In genomic region chr17:58870795-58871194, GRCm38 (mm10) we compare ENCODE assay signal across 11 mouse cellular contexts.
A peak's percentile ranks its signal among the peaks of the same experiment; 100 is the strongest.
DNase-seq lines count a peak whose midpoint lies in the region; ATAC-seq and TF ChIP-seq lines count a peak whose summit lies in the region.
"Had no signal": no experiment of that assay in that cellular context is flagged by ENCODE, and none has a peak within 500 bp of the region (broad histone marks: within the 10 kb centered on the region; RNA-seq: fewer than 3 reads in every experiment).

No protein-coding gene starts in this region.

- H3K4me2 ChIP-seq in hindbrain, embryonic 14.5 days (replicated peaks), result no peak overlapping the region
- H3K4me2 ChIP-seq: stomach, embryonic 15.5 days had no signal

- no peaks in the 10 kb centered on the region for H3K27me3 ChIP-seq in hindbrain, embryonic 14.5 days (ENCODE audit: control insufficient read depth, insufficient read depth, low read length)
- H3K27me3 ChIP-seq: stomach, embryonic 15.5 days had no signal

- peak; percentile 13; the same call in 1 of the 2 replicates for TF ChIP-seq CTCF in gastrocnemius, adult 2 months (IDR thresholded peaks at IDR 0.05)

- no peaks in the 10 kb centered on the region for H3K36me3 ChIP-seq in hindbrain, embryonic 14.5 days (replicated peaks; ENCODE audit: control insufficient read depth, insufficient read depth)
- H3K36me3 ChIP-seq: stomach, embryonic 15.5 days had no signal

- intact Hi-C loops in gastrocnemius, adult 2 months (cut with DNase I), result no loop called here

- no peak for DNase-seq in gastrocnemius, adult 2 months
- DNase-seq in gastrocnemius, adult 18-20 months (ENCODE audit: low spot score), result no peak
- peak; percentile 43 for DNase-seq in retina, embryonic 14.5 days (ENCODE audit: low spot score)
- DNase-seq in retina, postnatal 1 day, result no peak
- DNase-seq in hindbrain, embryonic 14.5 days (ENCODE audit: low spot score), result peak; percentile 69
- no peak for DNase-seq in testis, postnatal 10 days (ENCODE audit: low spot score)
- DNase-seq in kidney, postnatal 25 days, result no peak
- DNase-seq in spleen, adult 18-20 months, result no peak
- DNase-seq: adrenal gland, postnatal 10 days; kidney, postnatal 36 days had no signal

- H3K4me3 ChIP-seq in gastrocnemius, adult 2 months, result no peak overlapping the region
- H3K4me3 ChIP-seq in hindbrain, embryonic 14.5 days (replicated peaks; ENCODE audit: low read length), result no peak overlapping the region
- H3K4me3 ChIP-seq: stomach, embryonic 15.5 days had no signal

- no peak overlapping the region for H3K27ac ChIP-seq in gastrocnemius, adult 2 months
- no peak overlapping the region for H3K27ac ChIP-seq in hindbrain, embryonic 14.5 days
- H3K27ac ChIP-seq: stomach, embryonic 15.5 days had no signal

- H3K9me3 ChIP-seq in hindbrain, embryonic 14.5 days (ENCODE audit: control insufficient read depth, low read length), result no peaks in the 10 kb centered on the region
- H3K9me3 ChIP-seq: stomach, embryonic 15.5 days had no signal

- H3K4me1 ChIP-seq in hindbrain, embryonic 14.5 days (replicated peaks; ENCODE audit: control insufficient read depth, insufficient read depth, low read length), result no peaks in the 10 kb centered on the region
- H3K4me1 ChIP-seq: stomach, embryonic 15.5 days had no signal

- ATAC-seq in hindbrain, embryonic 14.5 days (ENCODE audit: low FRiP score), result peak; percentile 59

- no peak overlapping the region for H3K9ac ChIP-seq in hindbrain, embryonic 14.5 days
- H3K9ac ChIP-seq: stomach, embryonic 15.5 days had no signal

Comparison
In these comparisons a context has a peak if more than half of its experiments do, and no peak if none do; other contexts are left out.
1. DNase-seq: peak in retina, embryonic 14.5 days (single experiment) and hindbrain, embryonic 14.5 days (single experiment); none in gastrocnemius, adult 2 months (single experiment), gastrocnemius, adult 18-20 months (single experiment), retina, postnatal 1 day (single experiment), testis, postnatal 10 days (single experiment), kidney, postnatal 25 days (0 of 2) and spleen, adult 18-20 months (0 of 2).